Mouse (Mus musculus) megakaryocyte-erythroid progenitor cell, adult 5-6 weeks (primary cell): ENCODE measurements around the gene Afm. TPM values are rescaled to one million over a fixed set of nuclear protein-coding genes. Genes with fewer than 3 reads are reported as not detected.

Experiments
- ATAC-seq: replicated peaks from 2 replicates; pipeline ENCODE4 v1.8.0; 2016; ENCODE audit warnings: mild to moderate bottlenecking, inconsistent platforms; ENCODE audit not compliant: severe bottlenecking, poor library complexity, low FRiP score, low TSS enrichment
- total RNA-seq, 2 experiments: library from RNA; stranded (forward) in 1 of 2; stranded (reverse) in 1 of 2; fragments of 200-1000, 215-1000 nt in 1 of 2; fragments of >200 nt in 1 of 2; fragmentation: Nextera tagmentation in 1 of 2; gene quantifications; 2 replicates each; pipeline ENCODE4 v1.2.3; 2014 to 2017

Afm gene
- total RNA-seq (2014; fragmentation: Nextera tagmentation) (not detected in 2 replicates), total RNA-seq (2017) (not detected in 2 replicates)

DNA sequence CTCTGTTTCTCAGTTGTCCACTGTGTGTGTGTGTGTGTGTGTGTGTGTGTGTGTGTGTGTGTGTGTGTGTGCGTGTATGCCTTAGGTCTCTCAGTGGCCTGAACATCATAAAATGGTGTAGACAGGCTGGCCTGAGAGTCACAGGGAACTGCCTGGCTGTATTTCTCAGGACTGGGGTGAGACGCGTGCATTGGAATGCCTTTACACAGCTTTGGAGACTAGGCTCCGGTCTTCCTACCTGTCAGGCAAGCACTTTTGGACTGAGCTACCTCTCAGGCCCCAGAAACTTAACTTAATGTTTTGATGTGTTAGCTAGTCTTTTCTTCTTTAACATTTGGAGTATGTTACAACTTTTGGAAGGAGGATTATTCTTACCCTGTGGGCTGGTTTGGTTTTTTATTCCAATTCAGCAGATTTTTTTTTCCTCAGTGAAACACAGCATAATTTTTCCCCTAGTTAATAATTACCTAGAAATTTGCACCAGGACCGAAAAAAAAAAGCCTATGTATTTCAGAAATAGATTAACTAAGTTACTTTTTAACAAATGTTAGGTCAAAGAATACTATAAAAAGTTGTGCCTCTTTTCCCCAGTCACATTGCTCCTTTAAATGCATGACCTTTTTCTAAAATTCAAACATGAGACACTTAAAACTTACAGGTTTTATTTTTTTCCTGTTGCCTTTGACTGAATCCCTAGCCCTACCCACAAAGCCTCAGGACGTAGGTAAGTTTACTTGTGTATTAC, at the start of gene Afm:
Gene Afm, plus strand, starts transcription at position 577 of the 745 bp plus-strand sequence.
- no peak for ATAC-seq

DNA sequence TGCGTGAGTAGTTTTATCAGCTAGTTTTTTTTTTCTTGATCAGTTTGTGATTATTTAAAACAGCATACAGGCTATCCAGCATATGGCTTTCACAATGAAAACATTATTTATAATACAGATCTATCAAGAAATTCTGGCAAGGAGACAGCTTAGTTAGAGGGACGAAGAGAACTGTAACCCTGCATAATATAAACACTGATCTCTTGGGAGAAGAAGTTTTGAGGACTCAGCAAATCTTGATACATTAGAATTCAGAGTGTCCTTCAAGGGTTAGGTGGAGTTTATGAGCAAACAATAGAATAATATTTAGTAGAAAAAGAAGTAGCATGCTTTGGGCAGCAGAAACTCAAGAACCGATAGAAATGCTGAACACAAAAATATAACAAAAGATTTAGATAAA, 47.9 kb upstream of the Afm start:
- ATAC-seq: no peak

DNA sequence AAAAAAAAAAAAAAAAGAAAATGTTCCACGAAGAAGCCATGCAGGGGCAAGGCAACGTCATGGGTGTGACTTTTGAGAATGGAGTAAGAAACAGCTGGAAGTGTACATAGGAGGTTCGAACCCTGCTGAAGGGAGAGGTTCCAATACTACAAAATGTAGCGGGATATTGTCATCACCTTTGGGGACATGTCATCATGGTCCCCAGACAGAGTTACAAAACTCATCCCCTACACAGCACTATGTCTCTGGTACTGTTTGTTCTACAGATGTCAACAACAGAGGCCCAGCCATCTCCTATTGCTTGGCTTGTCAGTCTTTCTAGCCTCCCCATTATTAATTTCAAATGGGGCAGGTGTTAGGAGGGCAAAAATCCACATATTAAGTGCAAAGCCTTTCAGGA, 44.8 kb upstream of the Afm start:
- ATAC-seq: no peak

DNA sequence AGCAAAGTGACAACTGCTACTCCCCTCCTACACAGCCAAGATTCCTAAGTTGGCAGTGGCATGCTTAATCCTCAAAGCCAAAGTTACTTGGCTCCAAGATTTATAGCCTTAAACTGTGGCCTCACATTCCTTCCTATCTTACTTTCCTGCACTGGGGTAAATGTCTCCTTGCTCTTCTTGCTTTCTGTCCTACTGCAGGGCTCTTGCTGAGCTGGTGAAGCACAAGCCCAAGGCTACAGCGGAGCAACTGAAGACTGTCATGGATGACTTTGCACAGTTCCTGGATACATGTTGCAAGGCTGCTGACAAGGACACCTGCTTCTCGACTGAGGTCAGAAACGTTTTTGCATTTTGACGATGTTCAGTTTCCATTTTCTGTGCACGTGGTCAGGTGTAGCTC, 44.4 kb upstream of the Afm start:
- no peak for ATAC-seq

DNA sequence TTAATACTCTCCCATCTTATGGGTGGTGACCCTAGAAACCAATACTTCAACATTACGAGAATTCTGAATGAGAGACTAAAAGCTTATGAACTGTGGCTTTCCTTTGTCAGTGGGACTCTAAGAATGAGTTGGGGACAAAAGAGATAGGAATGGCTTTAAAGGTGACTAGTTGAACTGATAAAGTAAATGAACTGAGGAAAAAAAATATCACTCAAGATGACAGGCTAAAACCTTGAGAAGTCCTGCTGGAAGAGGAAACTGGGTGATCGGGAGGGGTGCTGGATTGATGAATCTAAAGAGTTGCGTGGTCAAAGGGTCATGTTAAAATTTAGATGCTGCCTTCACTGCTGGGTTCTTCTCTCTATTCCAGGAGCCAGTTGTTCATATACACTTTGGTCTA, 42.0 kb upstream of the Afm start:
- ATAC-seq: no peak

DNA sequence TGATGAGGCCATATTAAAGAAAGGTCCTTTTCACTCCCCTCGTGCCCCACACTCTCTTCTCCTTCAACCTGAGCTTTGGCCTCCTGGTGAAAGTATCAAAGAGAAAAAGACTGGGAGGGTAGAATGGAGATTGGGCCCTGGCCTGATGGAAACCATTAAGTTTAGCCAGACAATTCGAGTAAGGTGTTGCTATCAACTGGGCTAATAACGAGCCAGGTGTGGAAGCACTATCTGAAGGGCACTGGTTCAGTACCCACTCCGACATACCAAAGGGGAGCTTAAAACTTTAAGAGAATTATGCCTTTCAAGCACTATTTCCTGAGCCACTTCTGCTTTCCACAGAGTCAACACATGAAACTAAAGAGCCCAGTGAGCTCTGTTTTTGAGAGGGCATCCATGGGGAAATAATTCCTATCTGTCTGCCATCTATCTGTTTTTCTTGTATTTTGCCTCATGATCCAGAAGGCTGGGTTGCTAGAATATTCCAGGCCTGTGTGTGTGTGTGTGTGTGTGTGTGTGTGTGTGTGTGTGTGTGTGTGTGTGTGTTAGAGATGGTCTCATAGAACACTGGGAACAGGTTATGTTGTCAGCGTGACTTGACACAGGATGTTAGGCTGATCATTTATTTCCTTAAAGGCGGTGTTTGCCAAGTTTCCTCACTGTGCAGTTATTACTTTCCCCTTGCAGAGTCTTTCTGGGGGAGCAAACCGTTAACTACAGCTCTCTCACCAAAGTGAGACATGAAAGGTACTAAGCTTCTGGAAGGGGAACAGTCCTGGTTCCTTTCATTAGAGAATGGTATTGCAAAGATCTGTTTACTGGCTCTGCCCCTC, 41.2 kb upstream of the Afm start:
- ATAC-seq: no peak

DNA sequence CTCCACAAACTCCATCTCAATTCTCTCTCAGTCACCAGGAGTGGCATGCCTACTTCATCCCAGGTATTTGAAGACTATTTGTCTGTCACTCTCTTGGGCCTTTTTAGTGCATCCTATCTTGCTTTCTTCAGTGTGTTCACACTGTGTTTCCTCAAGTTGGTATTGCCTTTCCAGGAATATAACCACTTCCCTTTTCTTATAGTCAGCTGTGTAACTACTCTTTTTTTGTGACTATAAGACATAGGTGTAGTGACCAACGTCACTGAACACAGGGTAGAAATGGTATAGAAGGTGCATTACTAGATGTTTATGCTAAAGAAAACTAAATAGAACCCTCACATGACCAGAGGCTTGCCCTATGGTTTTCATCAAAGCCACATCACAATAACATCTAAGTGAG, 39.8 kb upstream of the Afm start:
- no peak for ATAC-seq

DNA sequence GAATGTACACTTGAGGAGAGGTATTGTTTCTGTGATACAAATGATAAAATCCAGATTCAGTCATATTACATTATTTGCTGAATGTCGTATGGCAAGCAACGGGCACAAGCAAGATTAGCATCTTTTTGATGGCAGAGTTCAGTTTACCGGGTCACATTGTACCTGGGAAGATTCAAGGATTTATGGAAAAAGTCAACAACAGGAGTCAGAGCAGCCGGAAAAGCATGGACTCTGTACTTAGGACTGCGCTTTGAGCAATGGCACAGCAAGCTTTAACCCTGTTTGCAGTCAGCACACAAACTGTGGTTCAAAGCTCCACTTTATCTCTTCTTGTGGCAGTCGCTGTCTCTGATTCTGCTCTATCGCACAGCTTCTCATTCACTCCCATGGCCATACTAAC, 33.1 kb upstream of the Afm start:
- ATAC-seq: no peak

DNA sequence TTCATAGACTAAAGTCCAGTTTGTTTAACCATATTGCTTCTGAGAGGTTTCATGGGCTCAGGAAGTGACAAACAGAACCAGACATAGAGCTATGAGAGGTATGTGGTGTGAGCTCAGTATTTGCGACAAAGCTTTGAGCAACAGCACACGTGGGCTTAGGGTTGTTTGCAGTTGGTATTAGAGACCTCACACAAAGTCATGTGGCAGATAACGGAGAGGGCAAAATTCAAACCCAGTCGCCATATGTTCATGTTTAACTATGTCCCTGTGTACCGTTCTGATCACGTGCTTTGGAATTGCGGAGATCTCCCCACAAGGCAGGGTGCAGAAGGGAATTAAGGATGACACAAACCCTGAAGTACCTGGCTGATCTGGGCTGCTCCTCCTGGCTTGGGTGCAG, 30.4 kb upstream of the Afm start:
- ATAC-seq: no peak

DNA sequence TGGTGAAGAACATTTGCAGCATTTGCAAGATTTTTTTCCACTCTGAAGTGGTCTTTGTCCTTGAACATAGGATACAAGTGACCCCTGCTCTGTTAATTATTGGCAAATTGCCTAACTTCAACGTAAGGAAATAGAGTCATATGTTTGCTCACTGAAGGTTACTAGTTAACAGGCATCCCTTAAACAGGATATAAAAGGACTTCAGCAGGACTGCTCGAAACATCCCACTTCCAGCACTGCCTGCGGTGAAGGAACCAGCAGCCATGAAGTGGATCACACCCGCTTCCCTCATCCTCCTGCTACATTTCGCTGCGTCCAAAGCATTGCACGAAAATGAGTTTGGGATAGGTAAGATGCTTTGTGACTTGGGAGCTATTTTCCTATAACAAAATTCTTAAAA, 28.2 kb upstream of the Afm start, which contains the start of gene Afp:
Gene Afp, plus strand, starts transcription at position 220 of the 400 bp plus-strand sequence.
- no peak for ATAC-seq

DNA sequence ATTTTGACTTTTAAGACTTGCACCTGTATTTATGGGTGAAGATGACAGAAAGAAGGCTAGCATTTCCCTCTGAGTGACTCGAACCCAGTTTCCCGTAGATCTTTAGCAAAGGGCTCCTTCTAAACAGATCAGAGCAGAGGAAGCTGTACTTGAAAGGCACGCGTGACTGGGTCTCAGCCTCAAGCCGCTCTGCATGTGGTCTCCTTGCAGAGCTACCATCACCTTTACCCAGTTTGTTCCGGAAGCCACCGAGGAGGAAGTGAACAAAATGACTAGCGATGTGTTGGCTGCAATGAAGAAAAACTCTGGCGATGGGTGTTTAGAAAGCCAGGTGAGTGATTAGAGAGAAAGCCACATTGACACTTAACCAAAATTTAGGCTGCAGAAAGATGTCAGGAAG, 26.3 kb upstream of the Afm start:
- ATAC-seq: no peak

DNA sequence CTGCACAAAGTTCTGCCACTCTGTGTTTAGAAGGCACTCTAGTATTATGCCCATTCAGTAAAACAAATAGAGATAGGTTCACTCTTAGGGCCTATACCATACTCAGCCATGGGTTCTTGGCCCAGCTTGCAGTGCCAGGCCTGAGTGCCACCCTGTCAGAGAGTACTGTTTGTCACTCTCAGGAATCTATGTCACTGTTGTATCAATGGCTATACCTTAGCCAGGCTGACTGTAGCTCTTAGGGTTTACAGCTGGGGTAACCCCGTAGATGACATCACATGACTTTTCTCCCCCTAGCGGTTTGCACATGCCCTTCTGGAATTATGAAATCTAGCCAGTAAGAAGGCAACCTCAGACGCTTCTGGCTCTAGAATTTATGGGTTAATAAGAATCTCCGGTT, 24.4 kb upstream of the Afm start:
- ATAC-seq: no peak

DNA sequence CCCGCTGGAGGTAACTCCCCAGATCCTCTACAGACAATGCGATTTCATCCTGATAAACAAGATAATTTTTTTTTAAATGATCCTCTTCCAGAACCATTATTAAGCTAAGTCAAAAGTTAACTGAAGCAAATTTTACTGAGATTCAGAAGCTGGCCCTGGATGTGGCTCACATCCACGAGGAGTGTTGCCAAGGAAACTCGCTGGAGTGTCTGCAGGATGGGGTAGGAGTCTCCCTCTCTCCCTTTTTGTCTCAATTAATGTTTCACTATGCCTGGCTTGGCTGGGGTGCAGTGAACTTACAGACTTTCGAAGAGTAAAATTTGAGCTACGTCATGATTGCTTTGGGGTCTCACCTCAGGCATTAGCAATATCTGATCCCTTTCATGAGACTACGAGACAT, 19.2 kb upstream of the Afm start:
- no peak for ATAC-seq

DNA sequence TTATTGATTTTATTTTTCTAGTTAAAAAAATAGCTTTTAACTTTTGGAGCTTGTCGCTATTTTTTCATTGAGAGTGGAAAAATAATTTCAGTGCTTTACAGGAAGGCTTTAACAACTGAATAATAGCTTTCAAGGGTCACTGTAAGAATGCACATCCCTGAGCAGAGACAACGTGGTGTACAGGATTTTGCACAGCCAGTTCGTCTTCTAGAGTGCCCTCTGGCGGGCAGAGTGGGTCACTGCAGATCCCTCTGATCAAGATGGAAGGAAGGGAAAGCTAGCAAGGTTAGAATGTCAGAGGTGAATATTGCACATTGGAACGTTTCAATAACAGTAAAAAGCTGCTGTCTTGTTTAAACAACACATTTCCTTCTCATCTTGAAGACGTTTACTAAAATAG, 18.0 kb upstream of the Afm start:
- peak; percentile 85 for ATAC-seq

DNA sequence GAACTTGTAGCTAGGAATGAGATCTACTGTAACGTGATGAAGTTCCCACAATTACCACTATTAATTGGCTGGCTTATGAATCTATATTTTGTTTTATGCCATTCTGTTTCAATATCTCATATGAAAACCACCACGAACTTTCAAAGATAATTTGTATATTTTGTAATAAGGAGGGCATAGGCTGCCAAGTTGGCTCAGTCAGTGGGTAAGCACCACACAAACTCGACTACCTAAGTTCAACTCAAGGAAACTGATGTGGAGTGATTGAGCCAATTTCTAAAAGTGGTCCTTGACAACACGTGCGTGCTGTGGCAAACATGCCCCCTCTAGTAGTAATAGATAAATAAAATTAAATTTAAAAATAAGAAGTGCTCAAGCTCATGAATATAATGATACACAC, 17.0 kb upstream of the Afm start:
- ATAC-seq: no peak

DNA sequence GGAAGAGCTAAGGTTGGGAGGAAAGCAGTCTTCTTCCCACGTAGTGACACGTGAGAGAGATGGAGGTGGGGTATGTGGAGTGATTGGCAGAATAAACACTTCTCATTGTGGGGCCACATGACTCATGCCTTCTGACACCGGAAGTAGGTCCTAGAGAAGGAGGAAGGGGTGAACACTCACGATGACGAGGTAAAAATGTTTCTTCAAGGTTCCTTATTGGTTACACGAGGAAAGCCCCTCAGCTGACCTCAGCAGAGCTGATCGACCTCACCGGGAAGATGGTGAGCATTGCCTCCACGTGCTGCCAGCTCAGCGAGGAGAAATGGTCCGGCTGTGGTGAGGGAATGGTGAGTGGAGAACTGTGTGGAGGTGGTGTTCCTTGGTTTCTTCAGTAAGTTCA, 14.0 kb upstream of the Afm start:
- ATAC-seq: peak; percentile 14; the same call in 1 of the 2 replicates

DNA sequence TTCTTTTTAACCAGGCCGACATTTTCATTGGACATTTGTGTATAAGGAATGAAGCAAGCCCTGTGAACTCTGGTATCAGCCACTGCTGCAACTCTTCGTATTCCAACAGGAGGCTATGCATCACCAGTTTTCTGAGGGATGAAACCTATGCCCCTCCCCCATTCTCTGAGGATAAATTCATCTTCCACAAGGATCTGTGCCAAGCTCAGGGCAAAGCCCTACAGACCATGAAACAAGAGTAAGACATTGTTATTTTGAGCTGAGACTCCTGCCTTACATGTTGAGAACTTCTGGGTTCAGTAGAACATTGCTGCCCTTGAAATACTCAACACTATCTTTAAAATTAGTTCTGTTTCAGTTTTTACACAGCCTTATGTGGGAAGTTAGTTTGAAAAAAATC, 12.2 kb upstream of the Afm start:
- ATAC-seq: no peak

DNA sequence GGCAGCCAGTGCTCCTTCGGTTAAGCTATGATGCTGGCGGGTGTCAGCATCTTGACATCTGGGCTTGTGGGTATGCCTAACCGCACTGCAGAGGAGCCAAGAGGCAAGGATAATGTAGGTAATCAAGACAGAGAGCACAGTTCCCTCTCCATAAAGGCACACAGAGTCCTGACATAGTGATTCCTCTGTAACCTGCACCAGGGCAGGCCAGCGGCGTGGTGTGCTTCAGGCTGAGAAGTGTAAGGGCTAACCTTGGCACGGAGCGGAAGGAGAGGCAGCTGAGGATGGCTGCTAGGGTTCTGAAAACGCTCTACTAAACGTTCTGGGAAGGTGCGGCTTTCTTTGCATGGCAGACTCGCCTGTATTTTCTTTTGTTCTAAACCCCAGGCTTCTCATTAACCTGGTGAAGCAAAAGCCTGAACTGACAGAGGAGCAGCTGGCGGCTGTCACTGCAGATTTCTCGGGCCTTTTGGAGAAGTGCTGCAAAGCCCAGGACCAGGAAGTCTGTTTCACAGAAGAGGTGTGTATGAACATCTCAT, 11.3 kb upstream of the Afm start:
- ATAC-seq: no peak

DNA sequence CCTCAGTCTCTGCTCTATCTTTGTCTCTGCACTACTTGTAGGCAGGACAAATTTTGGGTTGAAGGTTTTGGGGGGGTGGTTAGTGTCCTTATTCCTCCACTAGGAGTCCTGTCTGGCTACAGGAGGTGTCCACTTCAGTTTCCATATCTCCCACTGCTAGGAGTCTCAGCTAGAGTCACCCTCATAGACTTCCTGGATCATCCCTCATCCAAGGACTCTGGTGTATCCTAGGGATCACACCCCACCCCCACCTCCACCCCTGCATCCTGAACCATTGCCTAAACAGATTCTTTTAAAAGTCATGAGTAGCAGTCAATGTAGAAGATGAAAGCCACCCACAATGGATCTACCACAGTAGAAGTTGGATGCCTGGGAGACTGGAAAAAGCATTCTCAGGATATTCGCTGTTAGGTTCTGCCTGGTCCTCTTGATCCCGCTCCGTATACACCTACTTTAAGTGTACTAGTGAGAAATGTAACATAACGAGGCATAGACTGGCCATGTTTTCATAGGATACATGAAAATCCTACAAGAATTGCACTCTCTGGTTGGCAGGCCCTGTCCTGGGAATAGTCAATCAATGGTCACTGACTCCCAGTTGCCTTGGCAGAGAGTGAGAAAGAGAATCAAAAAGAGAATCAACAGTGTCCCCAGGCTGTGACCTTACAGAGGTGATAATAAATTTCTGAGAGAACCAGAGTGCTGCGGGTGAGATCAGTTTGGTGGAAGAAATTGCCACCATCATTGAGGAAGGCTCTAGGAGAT, 8.7 kb upstream of the Afm start:
- ATAC-seq: no peak
